Mouse (Mus musculus) cerebellum, adult 11-12 months (tissue): Measurements from ENCODE around the gene Hoxb2.

Experiments used
- DNase-seq: peaks from one replicate; pipeline ENCODE4 v3.0.0; 2022

The Hoxb2 gene

DNA sequence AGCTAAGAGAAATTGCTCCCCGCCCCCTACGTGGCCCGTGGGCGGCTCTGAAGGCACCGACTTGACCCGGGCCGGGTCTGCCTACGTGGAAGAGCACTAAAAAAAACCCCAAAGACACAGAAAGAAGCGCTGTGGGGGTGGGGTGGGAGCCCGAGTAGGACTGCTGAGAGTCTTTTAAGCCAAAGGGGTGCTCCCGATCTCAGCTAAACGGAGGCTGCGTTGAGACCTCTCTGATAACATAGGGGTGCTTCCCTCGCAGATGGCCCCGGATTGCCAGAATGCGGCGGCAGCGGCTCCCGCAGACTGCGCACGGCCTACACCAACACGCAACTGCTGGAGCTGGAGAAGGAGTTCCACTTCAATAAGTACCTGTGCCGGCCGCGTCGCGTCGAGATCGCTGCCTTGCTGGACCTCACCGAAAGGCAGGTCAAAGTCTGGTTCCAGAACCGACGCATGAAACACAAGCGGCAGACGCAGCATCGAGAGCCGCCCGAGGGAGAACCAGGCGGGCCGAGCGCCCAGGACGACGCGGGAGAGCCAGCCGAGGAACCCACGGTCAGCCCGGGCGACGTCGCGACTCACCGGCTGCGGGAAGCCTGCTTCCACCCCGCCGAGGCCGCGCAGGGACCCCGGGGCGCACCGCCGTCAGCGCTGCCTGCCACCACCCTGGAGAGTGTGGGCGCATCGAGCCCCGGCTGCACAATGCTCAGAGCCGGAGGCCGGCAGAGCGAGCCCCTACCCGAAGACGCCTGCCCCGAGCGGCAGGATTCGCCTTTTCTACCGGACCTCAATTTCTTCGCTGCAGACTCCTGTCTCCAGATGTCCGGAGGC is 2.6 kb downstream of the Hoxb2 start:
- no peak for DNase-seq

DNA sequence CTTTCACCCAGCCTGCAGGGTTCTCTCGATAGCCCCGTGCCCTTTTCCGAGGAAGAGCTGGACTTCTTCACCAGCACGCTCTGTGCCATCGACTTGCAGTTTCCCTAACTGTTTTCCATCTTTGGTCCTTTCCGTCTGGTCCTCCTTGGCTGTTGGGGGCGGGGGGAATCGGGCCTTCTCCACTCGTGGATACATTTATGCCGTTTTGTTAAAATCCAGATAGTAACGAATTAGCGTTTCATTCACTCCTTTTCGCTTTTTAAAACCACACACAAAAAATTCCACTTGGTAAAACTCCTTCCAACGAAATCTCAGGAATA is 3.2 kb downstream of the Hoxb2 start:
- DNase-seq = no peak

DNA sequence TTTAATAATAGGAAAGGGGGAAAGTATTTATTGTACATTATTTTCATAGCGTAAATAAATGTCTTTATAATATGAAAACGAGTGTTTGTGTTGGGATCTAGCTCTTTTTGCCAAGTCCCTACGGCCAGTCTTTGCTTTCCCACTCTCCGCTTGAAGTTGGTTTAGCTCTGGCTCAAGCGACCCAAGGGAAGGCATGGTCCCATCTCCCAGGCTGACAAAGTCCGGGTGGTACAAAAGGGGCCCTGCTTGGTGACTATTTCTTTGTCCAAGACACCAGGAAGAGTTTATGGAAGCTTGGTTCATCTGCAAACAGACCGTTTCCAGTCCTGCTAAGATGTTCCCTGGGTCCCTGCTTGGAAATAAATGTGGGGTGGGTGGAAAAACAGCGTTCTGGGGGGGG is 3.6 kb downstream of the Hoxb2 start:
- DNase-seq = no peak

DNA sequence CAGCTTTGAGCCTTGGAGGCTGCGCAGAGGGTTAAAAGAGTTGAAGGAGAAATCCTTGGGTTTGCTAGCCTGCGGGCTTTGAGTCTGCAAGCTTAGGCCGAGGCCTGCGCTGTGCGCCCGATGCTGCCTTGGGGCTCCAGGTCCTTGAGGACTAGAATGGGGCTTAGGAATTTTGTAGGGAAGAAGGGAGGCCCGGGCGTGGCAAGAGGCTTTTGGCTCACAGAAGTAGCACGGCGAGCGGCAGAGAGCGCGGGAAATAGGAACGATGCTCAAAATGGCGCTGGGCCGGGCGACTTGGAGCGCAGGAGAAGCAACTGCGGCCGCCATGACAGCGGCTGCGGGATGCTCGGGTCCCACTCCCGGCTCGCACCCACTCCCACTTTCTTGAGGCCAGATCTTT is 4.1 kb downstream of the Hoxb2 start:
- no peak for DNase-seq

DNA sequence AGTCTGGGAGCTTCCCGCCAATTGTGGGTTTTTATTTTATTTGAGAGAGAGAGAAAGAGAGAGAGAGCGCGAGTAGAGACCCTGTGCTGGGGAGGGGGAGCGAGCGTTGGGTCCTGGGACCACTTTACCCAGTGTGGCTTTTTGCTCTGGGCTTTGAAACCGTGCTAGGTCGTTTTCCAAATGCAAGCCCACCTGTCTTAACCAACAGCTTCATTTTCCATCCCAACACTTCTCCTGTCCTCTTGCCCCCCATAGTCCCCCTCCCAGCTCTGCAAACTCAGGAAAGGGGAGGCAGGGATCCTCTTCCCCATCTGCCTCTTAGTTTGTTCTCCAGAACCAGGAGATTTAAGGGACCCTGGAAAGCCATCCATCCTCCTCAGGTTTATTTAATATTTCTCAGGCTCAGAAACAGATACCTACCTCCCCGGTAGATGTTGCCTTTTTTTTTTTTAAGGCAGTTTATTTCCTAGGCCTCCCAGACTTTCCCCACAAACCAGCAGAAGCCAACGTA is 4.5 kb downstream of the Hoxb2 start:
- no peak for DNase-seq

DNA sequence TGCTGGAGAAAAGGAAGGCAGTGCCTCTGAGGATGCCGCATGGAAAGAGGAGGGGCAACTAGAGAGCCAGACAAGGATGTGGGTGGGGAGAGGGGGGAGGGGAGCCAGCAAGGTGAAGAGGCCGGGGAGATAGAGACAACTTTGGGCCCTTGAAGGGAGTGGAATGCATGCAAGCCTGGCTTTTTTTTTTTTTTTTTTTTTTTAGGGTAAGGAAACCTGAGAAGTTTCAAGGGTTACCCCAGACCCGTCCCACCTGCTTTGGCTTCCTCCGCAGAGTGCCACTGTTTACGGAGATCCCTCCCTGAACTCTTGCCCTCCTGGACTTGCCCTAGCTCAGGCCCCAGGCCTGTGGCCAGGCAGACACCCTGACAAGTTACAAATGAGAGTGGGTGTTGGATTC is 13.5 kb downstream of the Hoxb2 start:
- DNase-seq = no peak

DNA sequence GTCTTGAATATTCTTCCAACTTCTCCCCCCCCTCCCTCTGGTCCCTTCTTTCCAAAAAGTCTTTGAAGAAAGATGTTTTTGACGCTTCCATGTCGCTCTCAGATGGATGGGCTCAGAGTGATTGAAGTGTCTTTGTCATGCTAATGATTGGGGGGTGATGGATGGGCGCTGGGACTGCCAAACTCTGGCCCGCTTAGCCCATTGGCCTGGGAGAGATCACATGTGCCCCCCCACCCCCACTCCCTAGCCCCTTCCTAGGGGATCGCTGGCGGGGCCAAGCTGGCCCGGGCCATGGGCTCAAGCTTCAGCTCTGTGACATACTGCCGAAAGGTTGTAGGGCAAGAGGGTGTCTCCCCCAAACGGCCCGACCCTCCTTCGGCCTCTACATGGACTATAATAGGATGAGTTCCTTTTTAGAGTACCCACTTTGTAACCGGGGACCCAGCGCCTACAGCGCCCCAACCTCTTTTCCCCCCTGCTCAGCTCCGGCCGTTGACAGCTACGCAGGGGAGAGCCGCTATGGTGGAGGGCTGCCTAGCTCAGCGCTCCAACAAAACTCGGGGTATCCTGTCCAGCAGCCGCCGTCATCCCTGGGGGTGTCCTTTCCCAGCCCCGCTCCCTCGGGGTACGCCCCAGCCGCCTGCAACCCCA is 15.2 kb downstream of the Hoxb2 start, which contains the start of gene Hoxb1:
TSS of gene Hoxb1 (plus strand) at position 312 of the 651 bp plus-strand sequence.
- DNase-seq = no peak

DNA sequence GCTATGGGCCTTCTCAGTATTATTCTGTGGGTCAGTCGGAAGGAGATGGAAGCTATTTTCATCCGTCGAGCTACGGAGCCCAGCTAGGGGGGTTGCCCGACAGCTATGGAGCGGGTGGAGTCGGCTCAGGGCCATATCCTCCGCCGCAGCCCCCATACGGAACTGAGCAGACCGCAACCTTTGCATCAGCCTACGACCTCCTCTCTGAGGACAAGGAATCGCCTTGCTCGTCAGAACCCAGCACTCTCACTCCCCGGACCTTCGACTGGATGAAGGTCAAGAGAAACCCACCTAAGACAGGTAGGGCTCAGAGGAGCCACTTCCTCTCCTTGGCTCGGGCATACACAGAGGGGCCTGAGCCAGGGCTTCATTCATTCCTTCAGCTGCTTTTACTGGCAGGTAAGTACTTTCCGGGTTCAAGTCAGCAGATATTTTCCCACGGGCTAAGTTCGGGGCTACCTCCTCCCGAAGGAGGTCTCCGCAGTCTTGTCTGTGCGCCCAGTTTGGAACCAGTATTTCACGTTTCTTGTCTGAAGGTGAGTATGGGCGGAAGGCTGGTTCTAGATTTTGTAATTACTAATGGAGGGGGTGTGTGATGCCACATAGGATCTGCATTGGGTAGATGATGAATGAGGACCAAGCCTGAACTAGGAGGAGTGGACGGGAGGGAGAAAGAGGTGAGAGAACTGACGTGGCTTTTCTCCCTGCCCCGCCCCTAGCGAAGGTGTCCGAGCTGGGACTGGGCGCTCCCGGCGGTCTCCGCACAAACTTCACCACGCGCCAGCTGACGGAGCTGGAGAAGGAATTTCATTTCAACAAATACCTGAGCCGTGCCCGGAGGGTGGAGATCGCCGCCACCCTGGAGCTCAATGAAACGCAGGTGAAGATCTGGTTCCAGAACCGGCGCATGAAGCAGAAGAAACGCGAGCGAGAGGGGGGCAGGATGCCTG is 16.0 kb downstream of the Hoxb2 start:
- no peak for DNase-seq

DNA sequence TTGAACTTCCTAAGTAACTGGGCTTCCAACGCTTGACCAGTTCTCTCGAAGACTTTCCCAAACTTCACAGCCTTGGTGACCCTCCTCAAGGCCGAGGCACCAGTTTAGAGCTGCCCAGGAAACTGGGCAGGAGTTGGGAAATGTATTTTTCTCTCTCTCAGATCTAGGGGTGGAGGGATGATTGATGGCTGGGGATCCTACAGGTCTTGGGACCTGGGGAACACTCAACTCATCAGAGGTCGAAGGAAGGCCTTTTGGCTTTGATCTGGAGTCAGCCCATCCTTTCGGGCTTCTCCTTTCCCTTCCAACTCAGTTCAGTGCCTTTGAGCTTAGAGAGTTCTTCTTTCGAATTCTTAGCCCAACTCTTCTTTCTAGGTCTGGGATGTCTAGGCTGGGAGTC is 16.8 kb downstream of the Hoxb2 start:
- DNase-seq = no peak

DNA sequence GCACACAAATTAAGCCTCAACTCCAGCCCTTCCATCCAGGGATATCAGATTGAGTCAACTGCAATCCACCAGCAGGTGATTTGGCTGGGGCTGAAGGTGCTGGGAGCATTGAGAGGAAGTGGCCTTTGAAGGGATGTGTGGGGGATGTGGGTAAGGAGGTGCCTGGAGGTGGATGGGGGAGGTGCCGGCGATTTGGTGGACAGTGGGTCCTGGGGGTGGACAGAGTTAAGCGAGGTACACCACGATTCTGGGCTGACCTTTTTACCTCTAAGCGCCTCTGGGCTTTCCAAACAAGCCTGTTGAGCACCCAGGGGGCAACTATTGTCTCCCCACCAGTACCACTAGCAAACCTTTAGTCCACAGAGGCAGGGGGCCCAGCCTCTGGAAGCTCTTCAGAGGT is 18.4 kb downstream of the Hoxb2 start:
- DNase-seq = no peak

DNA sequence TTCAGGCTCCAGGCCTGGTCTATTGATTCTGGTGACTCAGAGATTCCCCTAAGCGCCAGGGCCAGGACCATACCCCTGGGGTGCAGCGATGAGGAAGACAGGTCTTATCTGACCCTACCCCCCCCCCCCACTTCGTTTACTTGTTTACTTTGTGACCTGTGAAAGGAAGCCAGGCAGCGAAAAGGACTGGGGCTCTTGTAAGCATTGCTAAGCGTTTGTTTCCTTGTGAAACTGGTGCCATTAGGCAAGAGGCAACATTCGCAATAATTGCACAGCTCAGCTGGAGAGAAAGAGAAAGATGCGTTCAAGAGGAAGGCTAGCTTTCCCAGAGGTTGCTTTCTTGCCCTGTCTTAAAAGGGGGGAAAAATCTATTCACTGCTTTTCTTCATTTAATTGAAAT is 18.8 kb downstream of the Hoxb2 start:
- DNase-seq = no peak

DNA sequence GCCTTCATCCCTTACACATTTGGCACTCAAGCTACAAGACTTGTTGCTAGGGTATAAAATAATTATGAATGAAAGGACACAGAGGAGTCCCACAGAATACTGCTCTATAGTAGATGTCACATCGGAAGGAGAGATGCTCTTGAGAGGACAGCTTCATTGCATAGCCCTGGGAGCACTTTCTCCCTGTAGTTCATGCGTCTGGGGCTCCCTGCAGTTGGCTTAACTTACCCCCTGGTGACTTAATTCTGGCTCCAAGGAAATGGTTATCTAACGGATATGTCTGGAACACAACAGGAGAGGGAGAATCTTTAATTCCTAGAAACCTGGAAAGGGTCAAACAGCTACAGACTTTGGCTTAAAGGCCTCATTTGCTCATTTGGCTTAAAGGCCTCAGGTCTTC is 21.4 kb downstream of the Hoxb2 start:
- no peak for DNase-seq

DNA sequence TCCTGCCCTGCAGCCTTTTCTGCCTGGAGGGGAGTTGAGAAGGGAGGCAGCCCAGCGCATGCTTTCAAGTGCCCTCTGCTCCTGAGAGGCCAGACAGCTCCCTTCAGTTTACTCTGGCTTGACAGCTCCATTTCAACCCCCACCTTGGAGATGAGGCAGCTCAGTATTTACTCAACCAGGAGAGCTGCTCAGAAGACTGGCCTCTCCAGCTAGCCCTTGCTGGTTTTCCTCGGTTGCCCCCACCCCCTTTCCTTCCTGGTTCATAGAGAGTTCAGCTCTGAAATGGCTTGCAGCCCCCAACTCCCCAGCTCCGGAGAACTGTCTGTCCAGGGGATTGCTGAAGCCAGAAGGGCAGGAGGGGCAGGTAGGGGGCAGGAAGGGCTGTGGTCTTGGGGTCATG is 22.2 kb downstream of the Hoxb2 start:
- DNase-seq = no peak

DNA sequence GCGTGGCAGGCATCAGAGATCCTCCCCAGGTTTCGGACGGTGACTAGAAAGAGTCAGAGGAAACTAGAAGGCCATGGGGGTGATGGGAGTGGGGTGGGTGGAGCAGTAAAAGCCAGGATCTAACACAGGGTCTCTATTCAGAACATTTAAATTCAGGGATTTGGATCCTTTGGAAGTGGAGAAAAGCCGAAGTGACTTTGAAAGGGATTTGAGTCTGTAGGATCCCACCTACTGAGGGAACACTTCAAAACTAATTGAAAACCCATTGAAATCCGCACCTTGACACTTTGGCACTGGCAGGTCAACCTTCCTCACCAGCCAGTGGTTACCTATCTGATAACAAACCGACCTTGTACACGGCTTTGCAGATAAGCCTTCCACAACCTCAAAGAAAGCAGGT is 24.5 kb downstream of the Hoxb2 start:
- no peak for DNase-seq

DNA sequence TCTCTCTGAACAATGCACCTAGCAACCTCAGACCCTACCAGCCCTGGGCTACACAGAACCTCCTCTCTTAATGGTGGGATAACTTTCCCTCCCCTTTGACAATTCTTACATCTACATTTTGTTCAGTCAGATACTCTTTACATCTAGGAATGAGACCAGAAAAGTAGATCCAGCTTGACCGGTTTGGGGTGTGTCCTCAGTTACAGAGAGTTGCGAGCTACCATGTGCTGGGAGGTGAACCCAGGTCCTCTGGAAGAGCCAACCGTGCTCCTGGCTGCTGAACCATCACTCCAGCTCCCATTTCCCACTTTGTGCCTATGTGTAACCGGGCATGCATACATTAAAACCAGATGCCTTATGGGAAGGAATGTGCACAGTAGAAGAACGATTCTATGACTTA is 33.1 kb downstream of the Hoxb2 start:
- DNase-seq = no peak

DNA sequence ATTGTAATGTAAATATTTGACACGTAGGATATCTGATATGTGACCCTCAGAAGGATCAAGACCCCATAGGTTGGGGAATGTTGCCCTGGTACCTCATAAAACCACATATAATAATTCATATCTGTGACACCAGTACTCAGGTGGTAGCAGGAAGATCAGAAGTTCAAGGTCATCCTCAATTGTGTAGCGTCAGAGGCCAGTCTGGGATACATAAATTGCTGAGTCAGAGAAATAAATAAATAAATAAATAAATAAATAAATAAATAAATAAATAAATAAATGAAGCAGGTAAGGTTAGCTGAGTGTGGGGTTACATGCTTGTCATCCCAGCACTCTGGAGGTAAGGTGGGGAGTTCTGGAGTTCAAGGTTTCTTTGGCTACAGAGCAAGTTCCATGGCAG is 37.3 kb downstream of the Hoxb2 start:
- DNase-seq = no peak

DNA sequence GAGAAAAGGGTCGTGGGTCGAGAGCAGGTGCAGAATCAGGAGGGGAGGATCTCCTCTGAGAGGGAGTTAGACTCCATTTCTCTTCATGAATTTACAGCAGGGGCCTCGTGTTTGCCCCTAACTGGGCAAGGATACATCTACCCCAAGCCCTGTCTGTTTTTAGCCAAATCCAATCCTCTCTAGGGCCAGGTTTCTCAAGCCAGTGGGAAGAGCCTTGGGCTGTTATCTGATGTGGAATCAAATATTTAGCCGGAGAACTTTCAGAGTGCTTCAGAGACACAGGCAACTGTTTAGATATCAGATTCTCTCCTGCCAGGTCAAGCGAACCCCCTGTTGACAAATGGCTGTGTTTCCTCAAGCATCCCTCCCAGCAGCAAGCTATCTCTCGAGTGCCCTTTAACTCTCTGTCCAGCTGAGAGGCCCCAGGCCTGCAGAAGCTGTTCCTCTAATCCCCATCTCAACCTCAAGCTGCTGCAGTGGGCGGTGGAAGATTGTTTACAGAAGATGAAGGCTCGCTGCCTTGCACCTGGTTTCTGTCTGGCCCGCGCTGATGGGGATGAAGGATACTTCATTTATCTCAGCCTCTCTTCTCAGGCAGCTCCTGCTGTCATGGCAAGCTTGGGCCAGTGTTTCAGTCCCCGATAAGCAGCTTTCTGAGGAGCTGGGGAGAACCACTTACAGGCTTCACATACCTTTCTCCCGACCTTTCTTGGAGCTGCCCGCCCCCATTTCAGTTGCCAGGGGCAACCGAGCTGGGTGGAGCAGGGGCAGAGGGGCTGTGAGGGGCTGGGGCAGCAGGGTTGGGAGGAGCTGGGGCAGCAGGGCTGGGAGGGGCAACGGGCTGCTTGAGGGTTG is 46.7 kb downstream of the Hoxb2 start:
- no peak for DNase-seq

DNA sequence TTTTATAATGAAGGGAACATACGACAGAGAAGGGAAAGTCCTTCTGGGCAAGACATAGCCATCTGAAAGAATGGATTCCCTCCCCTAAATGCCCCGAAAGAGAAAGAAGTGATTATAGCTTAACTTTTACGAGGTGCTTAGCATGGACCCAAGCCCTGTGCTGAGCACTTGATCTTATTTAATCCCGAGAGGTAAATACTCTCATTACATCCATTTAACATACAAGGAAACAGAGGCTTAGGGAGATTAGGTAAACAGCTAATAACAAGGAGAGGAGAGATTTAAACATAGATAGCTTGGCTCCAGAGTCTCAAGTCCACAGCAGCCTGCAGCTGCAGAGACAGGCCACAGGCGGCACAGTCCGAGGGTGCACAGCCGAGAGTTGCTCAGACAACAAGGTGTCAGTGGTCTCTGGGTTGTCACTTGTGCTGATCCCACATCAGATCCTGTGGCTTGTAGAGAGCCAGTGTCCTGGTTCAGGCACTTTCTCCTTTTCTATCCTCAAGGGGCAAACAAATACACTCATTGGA is 47.5 kb downstream of the Hoxb2 start:
- no peak for DNase-seq

DNA sequence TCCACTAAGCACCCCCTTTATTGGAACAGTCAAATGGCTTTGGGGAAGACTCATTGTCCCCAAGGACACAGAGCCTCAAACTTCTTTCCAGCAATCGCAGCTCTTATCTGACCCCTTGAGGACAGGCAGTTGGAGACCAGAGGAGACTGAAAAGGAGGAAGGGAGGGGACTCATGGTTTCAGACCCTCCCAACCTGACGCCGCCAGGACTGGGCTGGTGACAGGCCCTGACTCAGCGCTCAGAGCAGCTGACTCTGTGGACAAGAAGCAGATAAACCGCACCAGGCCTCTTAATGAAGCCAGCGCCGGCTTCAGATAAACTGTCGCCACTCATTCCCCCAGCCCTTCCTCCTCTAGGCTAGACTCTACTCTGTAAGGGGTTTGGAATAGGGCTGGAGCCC is 49.6 kb downstream of the Hoxb2 start:
- DNase-seq = no peak
